Mouse (Mus musculus): ENCODE measurements around the gene Shroom4.

DNA sequence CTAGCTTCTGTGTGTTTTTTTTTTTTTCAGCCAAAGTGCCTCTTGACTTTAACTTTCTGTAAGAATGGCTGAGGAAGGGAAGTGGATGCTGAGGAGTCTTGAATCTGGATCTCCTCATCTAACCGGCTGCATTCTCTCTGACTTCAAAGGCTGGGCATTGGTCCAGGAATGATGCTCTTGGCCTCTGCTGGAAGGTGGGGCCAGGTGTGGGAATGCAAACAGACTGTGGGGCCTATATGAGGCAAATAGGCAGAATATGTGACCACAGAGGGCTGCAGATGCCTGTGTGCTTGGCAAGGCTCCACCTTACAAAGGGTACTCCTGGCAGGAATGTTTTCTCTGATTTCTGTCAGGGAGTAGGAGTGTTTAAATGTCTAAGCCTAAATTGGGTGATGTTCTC lies 46.8 kb downstream of the Shroom4 start:
- TF ChIP-seq POLR2A (IDR thresholded peaks at IDR 0.05; ENCODE audit: borderline replicate concordance, insufficient read depth, low read length) (no peak), CTCF (IDR thresholded peaks at IDR 0.05; ENCODE audit: borderline replicate concordance, insufficient read depth, low read depth, low read length) (no peak)

All from cerebellum, adult 2 months (tissue).